Mouse (Mus musculus) brain, embryonic 14.5 days (tissue): Measurements from ENCODE around the gene Twnk.

ENCODE experiments used
- CTCF ChIP-seq: fragments of 200-500 bp; IDR thresholded peaks from 2 replicates; pipeline ENCODE4 v1.5.1; 2012; ENCODE audit warnings: inconsistent platforms, mild to moderate bottlenecking, moderate library complexity, borderline replicate concordance; ENCODE audit not compliant: insufficient read depth, insufficient read length; ENCODE audit errors: extremely low read depth
- POLR2A ChIP-seq: fragments of 200-500 bp; IDR thresholded peaks from 2 replicates; pipeline ENCODE4 v1.6.1; 2012; ENCODE audit warnings: mild to moderate bottlenecking, inconsistent platforms, borderline replicate concordance; ENCODE audit not compliant: poor library complexity, insufficient read depth, insufficient read length, severe bottlenecking; ENCODE audit errors: extremely low read depth

DNA sequence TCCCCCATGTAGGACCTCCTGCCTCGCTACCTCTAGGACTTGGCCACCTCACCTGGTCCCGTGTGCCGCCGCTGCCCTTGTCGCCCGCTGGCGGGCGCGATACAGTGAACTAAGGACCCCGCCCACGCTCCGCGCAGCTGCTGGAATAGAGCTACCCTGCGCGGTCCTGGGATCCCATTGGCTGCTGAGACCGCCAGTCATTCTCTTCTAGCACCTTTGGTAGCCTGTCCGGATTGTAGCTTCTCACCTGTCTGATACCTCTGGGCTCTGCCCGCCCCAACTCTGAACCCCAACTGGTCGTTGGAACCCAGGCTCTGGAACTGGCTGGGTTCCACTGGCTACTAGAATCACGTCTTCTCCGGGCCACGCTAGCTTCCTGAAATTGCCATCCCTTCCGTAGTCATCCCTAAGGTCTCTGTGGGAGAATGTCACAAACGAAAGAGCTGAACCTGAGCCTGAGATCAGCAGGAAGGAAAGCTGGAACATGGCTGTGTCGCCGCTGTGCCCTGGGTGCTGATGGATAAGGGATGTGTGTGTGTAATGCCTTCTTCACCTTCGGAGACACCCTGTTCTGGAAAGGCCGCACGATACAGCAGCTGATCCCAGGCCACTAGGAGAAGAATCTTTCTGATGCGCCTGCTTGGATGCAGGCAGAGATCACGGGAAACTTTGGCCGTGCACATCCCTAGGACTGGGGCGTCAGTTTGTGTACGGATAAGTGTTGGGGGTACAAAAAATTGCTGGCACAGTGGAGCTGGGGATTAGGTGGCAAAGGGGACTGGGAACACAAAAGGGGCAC lies 41.3 kb downstream of the Twnk start:
- TF ChIP-seq CTCF: no peak
- TF ChIP-seq POLR2A: no peak
